Mouse (Mus musculus): ENCODE data around the gene Sipa1l3. TPM values are rescaled to one million over a fixed set of nuclear protein-coding genes. Genes with fewer than 3 reads are reported as not detected.

The Sipa1l3 gene
- total RNA-seq, 2 experiments from 2014 or later, result 15.7 to 15.9 TPM

DNA sequence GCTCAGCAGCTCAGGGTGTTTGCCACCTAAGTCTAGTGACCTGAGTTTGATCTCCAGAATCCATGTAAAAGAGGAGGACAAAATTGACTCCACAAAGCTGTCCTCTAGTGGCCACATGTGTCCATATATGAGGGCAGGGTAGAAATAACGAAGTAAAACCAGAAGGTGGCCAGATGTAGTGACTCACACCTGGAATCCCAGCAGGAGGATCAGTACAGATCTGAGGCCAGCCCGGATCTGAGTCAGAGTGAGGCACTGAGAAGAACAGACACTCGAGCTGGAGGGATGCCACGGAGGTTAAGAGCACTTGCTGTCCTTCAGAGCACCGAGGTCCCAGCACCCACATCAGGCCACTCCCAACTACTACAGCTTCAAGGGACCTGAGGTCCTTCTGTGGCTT is 68.3 kb downstream of the Sipa1l3 start:
- no peak for DNase-seq
- intact Hi-C loops (cut with DNase I), result no loop called here

GRCm38 (mm10) chr7:29448830-29449229 is 69.6 kb downstream of the Sipa1l3 start:
- intact Hi-C loops (cut with DNase I), result no loop called here

DNA sequence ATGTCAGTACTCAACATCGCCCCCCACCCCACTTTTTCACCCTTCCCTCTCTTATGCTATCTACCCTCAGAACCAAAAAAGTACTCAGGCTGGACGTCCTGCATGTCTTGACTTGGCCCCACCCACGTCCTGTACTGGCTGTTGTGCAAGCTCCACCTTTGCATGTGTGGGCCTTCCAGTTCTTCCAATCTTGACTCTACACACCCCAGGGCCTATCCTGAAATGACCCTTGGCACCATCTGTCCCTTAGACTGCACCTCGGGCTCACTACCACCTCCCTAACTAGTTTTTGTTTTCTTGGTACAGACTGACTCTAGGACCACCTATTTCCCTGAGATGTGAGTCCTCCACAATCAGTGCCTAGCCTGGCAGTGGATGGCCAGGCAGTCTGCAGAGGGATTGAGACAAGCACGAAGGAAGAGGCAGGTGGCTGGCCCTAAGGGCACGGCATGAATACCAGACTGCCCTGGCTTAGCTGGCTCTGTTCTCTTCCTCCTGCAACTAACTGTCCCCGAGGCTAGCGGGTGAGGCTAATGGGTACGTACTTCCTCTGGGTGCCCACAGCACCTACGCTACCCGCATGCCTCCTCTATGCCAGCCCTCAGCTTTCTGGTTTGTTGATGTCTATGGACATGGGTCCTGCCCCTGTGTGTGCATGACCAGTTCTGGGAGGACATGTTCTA is 71.2 kb downstream of the Sipa1l3 start:
- intact Hi-C loops (cut with DNase I), result no loop called here

More at GRCm38 (mm10) chr7:29448830-29449229, 69.6 kb downstream of the Sipa1l3 start:
- no peak for DNase-seq

DNA sequence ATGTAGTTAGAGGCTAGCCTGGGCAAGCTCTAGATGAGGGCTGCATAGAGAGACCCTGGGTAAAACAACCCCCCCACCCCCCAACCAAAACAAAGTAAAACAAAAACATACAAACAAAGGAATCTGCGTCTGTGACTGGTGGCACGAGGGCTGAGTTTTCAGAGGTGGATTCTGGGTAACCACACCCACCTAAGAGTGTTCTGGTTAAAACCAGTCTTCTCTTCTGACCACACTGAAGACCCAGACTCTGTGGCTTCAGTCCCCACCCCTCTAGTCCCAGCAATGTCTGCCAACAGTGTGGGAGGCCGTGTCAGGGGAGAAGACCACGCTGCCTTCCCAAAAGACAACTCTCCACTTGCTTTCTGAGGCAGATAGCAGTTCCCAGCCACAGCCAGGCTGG is 72.3 kb downstream of the Sipa1l3 start:
- intact Hi-C loops (cut with DNase I), result no loop called here

More for the DNA sequence above, 71.2 kb downstream of the Sipa1l3 start:
- DNase-seq, result no peak

DNA sequence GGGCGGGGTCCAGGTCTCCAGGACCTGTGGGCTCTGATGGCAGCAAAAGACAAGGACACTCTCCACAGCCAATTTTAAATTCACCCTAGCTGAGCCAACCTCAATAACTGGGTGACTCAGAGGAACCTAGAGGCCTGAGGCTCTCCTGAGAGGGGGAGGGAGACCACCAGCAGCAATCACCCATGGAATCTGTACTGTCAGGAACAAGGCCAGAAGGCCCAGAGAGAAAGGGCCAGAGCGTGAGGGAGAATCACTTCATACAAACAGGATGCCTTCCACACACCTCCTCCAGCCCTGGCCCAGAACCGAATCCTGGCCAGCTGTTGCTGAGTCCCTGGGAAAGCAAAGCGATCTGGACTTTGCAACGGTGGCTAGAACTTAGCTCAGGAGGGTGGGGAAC is 73.9 kb downstream of the Sipa1l3 start:
- intact Hi-C loops (cut with DNase I), result no loop called here
- DNase-seq, result no peak

More for the DNA sequence above, 72.3 kb downstream of the Sipa1l3 start:
- DNase-seq, result no peak

- intact Hi-C loops (cut with DNase I), result no loop called here
These were observed 74.4 kb downstream of the Sipa1l3 start for GRCm38 (mm10) chr7:29444070-29444469.

GRCm38 (mm10) chr7:29441793-29442192 is 76.6 kb downstream of the Sipa1l3 start:
- intact Hi-C loops (cut with DNase I), result no loop called here
- peak; percentile 39 to 54 for DNase-seq

More at GRCm38 (mm10) chr7:29444070-29444469, 74.4 kb downstream of the Sipa1l3 start:
- no peak for DNase-seq

- intact Hi-C loops (cut with DNase I), result no loop called here
These were observed 77.3 kb downstream of the Sipa1l3 start for GRCm38 (mm10) chr7:29441151-29441550.

DNA sequence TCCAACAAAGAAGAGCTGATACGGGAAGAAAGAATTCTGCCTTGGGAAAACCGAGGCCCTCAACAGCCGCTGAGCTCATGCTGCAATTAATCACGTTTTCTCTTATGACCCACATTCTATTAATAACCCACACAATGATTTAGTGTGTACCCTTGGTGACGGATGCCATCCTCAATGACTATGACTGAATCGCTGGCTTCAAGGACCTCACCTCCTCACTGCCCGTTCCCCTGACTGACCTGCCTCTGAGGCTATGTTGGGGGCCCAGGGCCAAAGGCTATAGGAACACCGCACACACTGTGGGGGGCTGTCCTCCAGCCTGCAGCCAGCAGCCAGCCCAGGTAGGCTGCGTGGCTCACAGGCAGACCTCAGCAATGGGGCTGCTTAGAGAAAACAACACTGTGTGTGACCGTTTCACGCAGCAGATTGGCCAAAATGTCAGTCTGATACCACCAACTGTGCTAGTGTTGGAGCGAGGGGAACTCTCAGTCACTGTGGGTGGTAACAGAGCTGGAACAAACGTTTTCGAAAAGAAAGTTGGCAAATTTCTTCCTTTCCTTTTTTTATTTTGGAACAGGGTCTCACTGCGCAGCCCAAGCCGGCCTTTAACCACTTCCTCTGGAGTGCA is 79.7 kb downstream of the Sipa1l3 start:
- DNase-seq, result no peak
- intact Hi-C loops (cut with DNase I), result no loop called here

More at GRCm38 (mm10) chr7:29441151-29441550, 77.3 kb downstream of the Sipa1l3 start:
- no peak for DNase-seq

DNA sequence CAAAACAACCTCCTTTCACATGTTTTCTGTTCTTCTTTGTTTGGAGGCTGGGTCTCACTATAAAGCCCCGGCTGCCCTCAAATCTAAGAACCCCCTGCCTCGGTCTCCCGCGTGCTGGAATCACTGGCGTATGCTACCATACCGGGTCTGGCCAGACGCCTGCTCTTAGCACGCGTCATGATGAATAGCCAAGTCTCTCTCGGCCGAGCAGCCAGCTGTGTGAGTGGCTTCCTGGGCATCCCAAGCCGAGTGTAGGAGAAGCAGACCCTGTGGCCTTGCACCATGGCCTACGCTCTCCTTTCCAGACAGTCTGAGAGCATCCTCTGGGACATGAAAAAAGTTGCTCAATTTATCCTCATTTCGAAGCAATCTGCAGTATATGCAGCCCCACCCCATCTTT is 80.2 kb downstream of the Sipa1l3 start:
- intact Hi-C loops (cut with DNase I), result no loop called here

DNA sequence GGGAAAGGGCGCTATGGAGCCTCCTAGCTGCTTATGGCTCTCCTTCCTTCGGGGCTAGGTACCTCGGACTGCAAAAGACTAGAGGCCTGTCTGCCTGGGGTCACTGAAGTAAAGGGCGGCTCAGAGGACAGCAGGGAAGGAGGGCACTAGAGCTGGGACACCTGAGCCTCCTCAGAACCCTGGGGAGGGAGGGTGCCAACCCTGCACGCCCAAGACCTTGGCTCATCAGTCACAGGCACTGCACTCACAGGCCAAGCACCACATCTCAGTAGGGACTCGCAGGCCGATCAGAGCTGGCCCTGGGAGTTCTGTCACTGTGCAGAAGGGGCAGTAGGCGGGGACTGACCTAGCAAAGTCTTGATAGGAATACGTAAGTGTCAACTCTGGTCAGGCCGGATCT is 81.4 kb downstream of the Sipa1l3 start:
- intact Hi-C loops (cut with DNase I), result no loop called here
- DNase-seq, result no peak

More for the DNA sequence above, 80.2 kb downstream of the Sipa1l3 start:
- no peak for DNase-seq

DNA sequence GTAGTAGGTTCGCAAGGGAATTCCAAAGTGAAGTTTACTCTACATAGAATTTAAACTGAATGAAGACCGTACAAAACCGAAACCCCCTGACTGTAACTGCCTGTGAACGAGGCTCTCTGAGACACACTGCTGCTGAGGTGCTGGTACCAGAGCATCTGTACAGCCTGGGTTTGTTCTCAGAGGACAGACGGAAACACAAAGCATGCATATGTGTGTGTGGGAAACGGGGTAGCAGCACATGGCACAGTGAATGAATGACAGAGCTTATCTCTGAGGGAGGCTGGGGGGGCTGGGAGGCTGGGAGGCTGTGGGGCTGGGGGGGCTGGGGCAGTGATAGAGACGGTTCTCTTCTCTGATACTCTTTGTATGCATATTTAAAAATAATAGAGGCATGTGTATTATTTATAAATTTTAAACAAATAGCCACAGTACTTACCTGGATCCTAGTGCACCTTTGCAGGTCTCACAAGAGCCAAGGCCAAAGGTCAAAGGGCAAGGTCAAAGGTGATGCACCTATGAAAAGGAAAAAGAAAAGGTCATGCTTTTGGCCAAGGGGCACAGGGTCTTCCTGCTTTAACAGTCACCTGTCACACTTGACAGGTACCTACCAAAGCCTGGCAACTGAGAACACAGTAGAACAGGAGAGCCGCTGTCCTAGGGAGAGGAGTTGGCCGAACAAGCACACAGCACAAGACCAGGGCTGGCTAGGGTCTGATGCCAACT is 84.0 kb downstream of the Sipa1l3 start:
- no peak for DNase-seq
- intact Hi-C loops (cut with DNase I), result loop anchor here (5.0 kb wide), 2 partner anchors 37 to 83 kb away; partner anchors contain the start of gene Sipa1l3

DNA sequence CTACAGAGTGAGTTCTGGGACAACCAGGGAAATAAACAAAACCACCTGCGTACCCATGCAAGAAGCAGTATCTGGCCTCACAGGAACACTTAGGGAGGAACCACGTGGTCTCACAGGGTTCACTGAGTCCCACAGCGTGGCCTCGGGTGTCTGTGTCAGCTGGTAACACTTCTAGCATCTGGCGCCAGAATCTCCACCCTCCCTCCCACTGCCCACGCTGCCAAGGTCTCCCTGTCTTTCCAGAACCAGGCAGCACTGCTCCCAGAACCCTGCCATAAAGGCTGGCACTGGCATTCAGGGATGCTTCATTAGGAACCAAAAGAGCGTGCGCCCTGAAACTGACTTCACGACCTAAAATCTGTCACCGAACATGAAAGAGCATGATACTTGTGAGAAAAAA is 84.7 kb downstream of the Sipa1l3 start:
- DNase-seq, result no peak
- intact Hi-C loops (cut with DNase I), result loop anchor here (5.0 kb wide), 2 partner anchors 36 to 84 kb away; partner anchors contain the start of gene Sipa1l3

- peak in 1 of 2 experiments; percentile 41 for DNase-seq
These were observed 85.4 kb downstream of the Sipa1l3 start for GRCm38 (mm10) chr7:29432947-29433553.

GRCm38 (mm10) chr7:29432180-29432946 is 86.1 kb downstream of the Sipa1l3 start:
- no peak for DNase-seq
- intact Hi-C loops (cut with DNase I), result loop anchor here (5.0 kb wide), 2 partner anchors 35 to 85 kb away; partner anchors contain the start of gene Sipa1l3

More at GRCm38 (mm10) chr7:29432947-29433553, 85.4 kb downstream of the Sipa1l3 start:
- intact Hi-C loops (cut with DNase I), result loop anchor here (5.0 kb wide), 2 partner anchors 36 to 84 kb away; partner anchors contain the start of gene Sipa1l3

- intact Hi-C loops (cut with DNase I), result loop anchor here (5.0 kb wide), 2 partner anchors 33 to 87 kb away; partner anchors contain the start of gene Sipa1l3
These were observed 87.7 kb downstream of the Sipa1l3 start for GRCm38 (mm10) chr7:29430739-29431211.

DNA sequence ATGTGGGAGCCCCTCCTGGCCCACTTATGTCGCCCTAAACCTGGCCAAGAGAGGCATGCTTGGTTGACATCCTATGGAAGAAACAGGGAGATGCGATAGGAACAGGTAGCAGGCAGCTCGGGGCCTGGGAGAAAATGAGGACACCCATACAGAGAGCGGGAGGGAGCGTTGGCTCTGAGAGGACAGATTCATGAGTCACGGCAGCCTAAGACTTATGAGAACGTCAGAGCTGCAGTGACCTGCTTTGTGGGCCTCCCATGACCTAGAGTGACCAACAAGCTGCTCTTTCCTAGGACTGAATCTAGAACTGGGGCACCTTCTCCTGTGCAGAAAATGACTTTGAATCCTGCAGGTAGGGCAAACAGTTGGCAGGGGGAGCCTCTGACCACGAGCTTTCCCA is 92.4 kb downstream of the Sipa1l3 start:
- intact Hi-C loops (cut with DNase I), result no loop called here
- DNase-seq, result no peak

More at GRCm38 (mm10) chr7:29430739-29431211, 87.7 kb downstream of the Sipa1l3 start:
- no peak for DNase-seq

DNA sequence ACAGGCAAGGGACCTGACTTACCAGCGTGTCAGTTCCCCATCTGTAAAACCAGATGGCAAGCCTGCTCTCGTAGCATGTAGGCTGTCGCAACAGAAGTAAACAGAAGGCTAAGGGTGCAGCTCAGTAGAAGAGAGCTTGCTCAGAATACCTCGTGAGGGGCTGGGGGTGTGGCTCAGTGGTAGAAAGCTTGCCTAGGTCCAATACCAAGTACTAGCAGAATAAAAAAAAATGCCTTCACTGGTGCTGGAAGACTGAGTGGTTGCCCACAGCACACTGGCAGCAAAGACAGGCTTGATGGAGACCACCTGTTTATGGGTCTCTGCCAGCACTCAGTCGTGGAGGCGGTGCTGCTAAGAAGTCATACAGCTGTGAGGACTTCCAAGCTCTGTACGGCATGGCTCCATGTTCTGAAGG is 93.0 kb downstream of the Sipa1l3 start:
- intact Hi-C loops (cut with DNase I), result no loop called here

GRCm38 (mm10) chr7:29424690-29425089 is 93.8 kb downstream of the Sipa1l3 start:
- intact Hi-C loops (cut with DNase I), result no loop called here
- DNase-seq, result peak in 1 of 2 experiments; percentile 48

More for the DNA sequence above, 93.0 kb downstream of the Sipa1l3 start:
- no peak for DNase-seq

Measured in heart, postnatal 14 days (tissue).